Mouse (Mus musculus) olfactory bulb, adult 2 months (tissue): ENCODE measurements around the gene 9230112D13Rik.

Experiments
- CTCF ChIP-seq: fragments of 200-500 bp; IDR thresholded peaks from 2 replicates; pipeline ENCODE4 v1.5.1; 2012; ENCODE audit warnings: low read depth, mild to moderate bottlenecking, low read length, moderate library complexity; ENCODE audit not compliant: insufficient read depth
- POLR2A ChIP-seq: fragments of 200-500 bp; IDR thresholded peaks from 2 replicates; pipeline ENCODE4 v1.6.1; 2012; ENCODE audit warnings: mild to moderate bottlenecking, low read depth, low read length, moderate library complexity; ENCODE audit not compliant: insufficient read depth

DNA sequence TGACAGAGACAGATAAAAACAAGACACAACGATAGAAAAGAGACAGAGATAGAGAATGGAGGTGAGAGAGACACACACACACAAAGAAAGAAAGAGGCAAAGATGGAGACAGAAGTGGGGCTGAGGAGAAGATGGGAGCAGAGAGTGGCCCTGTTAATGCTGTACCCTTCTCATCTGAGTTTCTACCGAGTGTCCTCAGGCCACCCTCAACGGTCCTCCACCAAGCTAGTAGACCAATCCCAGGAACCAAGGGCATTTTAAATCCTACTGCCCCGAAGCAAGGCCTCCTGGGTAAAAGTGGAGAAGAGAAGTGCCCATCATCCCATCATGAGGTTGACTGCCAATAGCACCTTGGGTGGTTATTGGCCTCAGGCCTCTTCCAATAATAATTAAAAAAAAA lies 48.3 kb upstream of the 9230112D13Rik start:
- no peak for TF ChIP-seq CTCF
- no peak for TF ChIP-seq POLR2A
